Mouse (Mus musculus) E14TG2a.4 (cell line): ENCODE measurements around the gene Tcf19.

Source experiments
- H3K27me3 ChIP-seq: 2 replicates; pipeline ENCODE4 v1.6.1; 2014; ENCODE audit warnings: low read length, control low read depth; ENCODE audit not compliant: insufficient read depth
- H3K36me3 ChIP-seq: 2 replicates; pipeline ENCODE4 v1.6.1; 2014; ENCODE audit warnings: low read length, control low read depth; ENCODE audit not compliant: insufficient read depth
- H3K4me1 ChIP-seq: replicated peaks from 2 replicates; pipeline ENCODE4 v1.6.1; 2014; ENCODE audit warnings: low read depth, low read length, control low read depth
- H3K4me3 ChIP-seq: replicated peaks from 2 replicates; pipeline ENCODE4 v1.5.1; 2014; ENCODE audit warnings: mild to moderate bottlenecking, low read length
- H3K9me3 ChIP-seq: 2 replicates; pipeline ENCODE4 v1.6.1; 2014; ENCODE audit warnings: low read length, control low read depth
- CTCF ChIP-seq: conservative IDR thresholded peaks from 2 replicates; pipeline ENCODE4 v1.5.1; 2014; ENCODE audit warnings: low read length
- NANOG ChIP-seq: IDR thresholded peaks from 2 replicates; pipeline ENCODE4 v1.6.1; 2014; ENCODE audit warnings: borderline replicate concordance, low read length, mixed read lengths
- POU5F1 ChIP-seq: IDR thresholded peaks from 2 replicates; pipeline ENCODE4 v1.6.1; 2014; ENCODE audit warnings: low read length, borderline replicate concordance

Gene Tcf19

DNA sequence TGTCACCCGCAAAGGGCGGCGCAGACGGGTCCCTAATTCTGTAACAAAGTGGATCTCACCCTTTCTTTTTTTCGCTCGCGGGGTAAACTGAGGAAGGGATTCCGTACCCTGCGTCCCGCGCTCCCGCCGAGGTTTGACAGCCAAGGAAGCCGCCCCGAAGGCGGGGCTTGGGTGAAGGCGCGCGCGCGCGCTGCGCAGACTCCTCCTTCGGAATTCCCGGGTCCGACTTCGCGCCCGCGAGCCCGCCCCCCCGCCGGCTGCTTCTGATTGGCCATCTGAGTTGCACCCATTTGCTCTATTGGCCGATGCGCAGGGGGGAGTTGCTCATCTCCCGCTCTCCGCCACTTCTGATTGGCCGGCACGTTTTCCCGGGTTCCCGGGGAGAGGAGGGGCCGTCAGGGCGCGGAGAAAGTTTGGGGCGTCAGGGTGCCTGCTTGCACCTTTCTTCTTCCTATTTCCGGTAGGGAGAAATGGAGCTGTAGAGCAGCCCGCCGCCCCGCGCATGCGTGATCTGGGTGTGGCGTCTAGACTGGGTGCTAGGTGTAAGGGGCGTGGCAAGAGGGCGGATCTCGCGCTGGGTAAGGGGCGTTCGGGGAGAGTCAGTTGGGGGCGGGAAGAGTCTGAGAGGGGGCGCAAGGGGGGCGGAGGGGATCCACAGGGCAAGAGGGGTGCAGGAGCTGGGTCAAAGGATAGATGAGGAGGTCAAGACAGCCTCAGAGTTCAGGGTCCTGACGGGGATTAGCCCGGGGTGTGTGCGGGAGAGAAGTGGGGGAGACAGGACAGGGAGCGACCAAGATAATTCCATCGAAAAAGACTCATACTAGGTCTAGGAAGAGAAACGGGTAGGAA is at the start of gene Tcf19, which contains the start of gene Cchcr1:
Tcf19 (minus strand) TSS at position 173 of the 849 bp plus-strand sequence.
Cchcr1 (plus strand) TSS at position 449 of the 849 bp plus-strand sequence.
- Histone ChIP-seq H3K27me3 (0 out of 2 replicates have a peak, but pooled peaks cover 3% of the 10 kb centered on the region), H3K9me3 (no peaks in the 10 kb centered on the region), H3K36me3 (peaks cover 53% of the 10 kb centered on the region), H3K4me3 (peak within 1 kb of the TSS; percentile 82), H3K4me1 (peaks cover 82% of the 10 kb centered on the region)
- TF ChIP-seq POU5F1 (no peak), NANOG (no peak), CTCF (no peak)

DNA sequence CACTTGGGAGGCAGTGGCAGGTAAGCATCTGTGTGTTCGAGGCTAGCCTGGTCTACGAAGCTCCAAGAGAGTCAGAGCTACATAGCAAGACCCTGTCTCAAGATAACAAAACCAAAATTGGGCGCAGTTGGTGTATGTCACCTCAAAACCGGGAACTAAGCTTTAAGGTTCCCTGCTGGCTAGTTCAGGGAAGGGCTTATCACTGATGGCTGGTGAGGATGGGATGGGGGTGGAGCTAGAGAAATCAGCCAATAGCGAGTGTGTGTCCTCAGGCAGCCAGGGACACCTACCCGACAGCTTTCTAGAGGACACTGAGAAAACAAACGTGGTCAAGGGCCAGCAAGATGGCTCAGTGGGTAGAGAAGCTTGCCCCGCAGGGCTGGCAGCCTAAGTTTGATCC is 41.6 kb upstream of the Tcf19 start:
- H3K27me3 ChIP-seq: no peaks in the 10 kb centered on the region
- H3K4me3 ChIP-seq: no peak overlapping the region
- peaks cover 13% of the 10 kb centered on the region; the same call in 1 of the 2 replicates for H3K36me3 ChIP-seq
- peaks cover 45% of the 10 kb centered on the region for H3K4me1 ChIP-seq
- H3K9me3 ChIP-seq: no peaks in the 10 kb centered on the region
- TF ChIP-seq POU5F1: no peak
- no peak for TF ChIP-seq NANOG
- no peak for TF ChIP-seq CTCF

GRCm38 (mm10) chr17:35557351-35557750 is 40.7 kb upstream of the Tcf19 start:
- no peak for TF ChIP-seq CTCF
- TF ChIP-seq POU5F1: no peak
- TF ChIP-seq NANOG: no peak
- Histone ChIP-seq H3K4me3 (no peak overlapping the region), H3K4me1 (peaks cover 45% of the 10 kb centered on the region), H3K9me3 (no peaks in the 10 kb centered on the region), H3K27me3 (no peaks in the 10 kb centered on the region), H3K36me3 (peaks cover 17% of the 10 kb centered on the region; the same call in 1 of the 2 replicates)

DNA sequence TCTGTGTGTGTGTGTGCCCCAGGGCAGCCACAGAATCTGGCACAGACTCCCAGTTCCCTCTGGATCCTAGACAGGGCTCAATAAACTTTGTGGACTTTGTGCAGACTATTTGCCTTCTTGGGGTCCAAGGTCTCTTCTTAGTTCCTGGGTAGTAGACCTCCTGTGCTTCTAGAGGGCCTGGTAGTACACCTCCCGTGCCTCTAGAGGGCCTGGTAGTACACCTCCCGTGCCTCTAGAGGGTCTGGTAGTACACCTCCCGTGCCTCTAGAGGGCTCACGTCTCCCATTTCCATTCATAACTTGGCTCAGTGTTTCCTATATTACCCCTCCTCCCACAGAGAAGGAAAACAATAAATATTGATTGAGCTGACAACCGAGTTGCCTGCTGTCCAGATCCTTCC is 40.2 kb upstream of the Tcf19 start:
- H3K27me3 ChIP-seq: no peaks in the 10 kb centered on the region
- H3K36me3 ChIP-seq: peaks cover 17% of the 10 kb centered on the region; the same call in 1 of the 2 replicates
- TF ChIP-seq CTCF: peak; percentile 99
- no peak for TF ChIP-seq POU5F1

DNA sequence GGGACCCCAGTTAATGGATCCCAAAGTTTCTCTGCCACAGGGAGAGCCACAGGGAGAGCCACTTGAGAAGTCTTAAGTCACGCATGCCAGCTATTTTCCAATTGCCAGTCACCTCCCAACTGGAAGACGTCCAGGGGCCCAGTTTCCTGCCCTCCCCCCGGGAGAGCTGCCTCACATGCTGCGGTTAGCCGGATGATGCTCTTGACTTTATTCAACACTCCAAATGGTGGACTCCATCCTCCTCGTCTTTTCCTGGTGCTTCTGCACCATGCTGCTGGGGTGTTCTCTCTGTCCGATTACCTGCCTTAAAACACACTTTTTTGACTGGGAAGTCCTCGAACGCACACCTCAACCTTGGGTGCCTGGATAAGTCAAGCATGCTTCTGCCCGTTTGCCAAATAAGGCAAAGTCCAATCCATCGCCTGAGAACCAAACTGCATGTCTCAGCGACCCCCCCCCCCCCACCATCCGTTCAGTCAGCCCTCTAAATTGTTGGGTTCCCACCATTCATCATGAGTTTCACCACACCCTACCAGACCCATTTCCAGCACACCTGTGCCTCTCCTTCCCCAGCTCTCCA is 39.7 kb upstream of the Tcf19 start:
- peak overlapping the region; percentile 85 for H3K4me3 ChIP-seq
- H3K9me3 ChIP-seq: no peaks in the 10 kb centered on the region
- H3K4me1 ChIP-seq: peaks cover 54% of the 10 kb centered on the region
- no peaks in the 10 kb centered on the region for H3K27me3 ChIP-seq
- TF ChIP-seq POU5F1 (no peak), CTCF (no peak), NANOG (no peak)
- peaks cover 17% of the 10 kb centered on the region; the same call in 1 of the 2 replicates for H3K36me3 ChIP-seq

More for the DNA sequence above, 40.2 kb upstream of the Tcf19 start:
- peaks cover 49% of the 10 kb centered on the region for H3K4me1 ChIP-seq
- no peaks in the 10 kb centered on the region for H3K9me3 ChIP-seq
- H3K4me3 ChIP-seq: no peak overlapping the region

GRCm38 (mm10) chr17:35554761-35555397 is 38.3 kb upstream of the Tcf19 start:
- TF ChIP-seq NANOG (no peak), CTCF (no peak), POU5F1 (no peak)
- no peaks in the 10 kb centered on the region for H3K27me3 ChIP-seq
- peaks cover 17% of the 10 kb centered on the region; the same call in 1 of the 2 replicates for H3K36me3 ChIP-seq
- H3K9me3 ChIP-seq: no peaks in the 10 kb centered on the region
- peaks cover 67% of the 10 kb centered on the region for H3K4me1 ChIP-seq
- peak overlapping the region; percentile 85 for H3K4me3 ChIP-seq

GRCm38 (mm10) chr17:35554321-35554720 is 37.7 kb upstream of the Tcf19 start:
- Histone ChIP-seq H3K4me3 (peak overlapping the region; percentile 85), H3K4me1 (peaks cover 73% of the 10 kb centered on the region), H3K36me3 (peaks cover 17% of the 10 kb centered on the region; the same call in 1 of the 2 replicates), H3K27me3 (no peaks in the 10 kb centered on the region), H3K9me3 (no peaks in the 10 kb centered on the region)
- TF ChIP-seq CTCF (no peak), NANOG (no peak), POU5F1 (no peak)

GRCm38 (mm10) chr17:35551881-35552414 is 35.3 kb upstream of the Tcf19 start, which contains the start of gene Cdsn:
Gene Cdsn, plus strand, starts transcription at chr17:35552128.
- Histone ChIP-seq H3K9me3 (no peaks in the 10 kb centered on the region), H3K36me3 (peaks cover 17% of the 10 kb centered on the region; the same call in 1 of the 2 replicates), H3K27me3 (no peaks in the 10 kb centered on the region), H3K4me1 (peaks cover 76% of the 10 kb centered on the region), H3K4me3 (0 out of 2 replicates have a peak within 1 kb of the TSS, but pooled peaks have one; percentile 17)
- TF ChIP-seq POU5F1: no peak
- TF ChIP-seq CTCF: no peak
- TF ChIP-seq NANOG: no peak
